Mouse (Mus musculus): ENCODE measurements around the gene G6pc3.
"Not testable (repeated sequence)": the region's sequence is repeated elsewhere in the genome, so short reads cannot be mapped to it uniquely, and the experiment has no call there.

Gene G6pc3

DNA sequence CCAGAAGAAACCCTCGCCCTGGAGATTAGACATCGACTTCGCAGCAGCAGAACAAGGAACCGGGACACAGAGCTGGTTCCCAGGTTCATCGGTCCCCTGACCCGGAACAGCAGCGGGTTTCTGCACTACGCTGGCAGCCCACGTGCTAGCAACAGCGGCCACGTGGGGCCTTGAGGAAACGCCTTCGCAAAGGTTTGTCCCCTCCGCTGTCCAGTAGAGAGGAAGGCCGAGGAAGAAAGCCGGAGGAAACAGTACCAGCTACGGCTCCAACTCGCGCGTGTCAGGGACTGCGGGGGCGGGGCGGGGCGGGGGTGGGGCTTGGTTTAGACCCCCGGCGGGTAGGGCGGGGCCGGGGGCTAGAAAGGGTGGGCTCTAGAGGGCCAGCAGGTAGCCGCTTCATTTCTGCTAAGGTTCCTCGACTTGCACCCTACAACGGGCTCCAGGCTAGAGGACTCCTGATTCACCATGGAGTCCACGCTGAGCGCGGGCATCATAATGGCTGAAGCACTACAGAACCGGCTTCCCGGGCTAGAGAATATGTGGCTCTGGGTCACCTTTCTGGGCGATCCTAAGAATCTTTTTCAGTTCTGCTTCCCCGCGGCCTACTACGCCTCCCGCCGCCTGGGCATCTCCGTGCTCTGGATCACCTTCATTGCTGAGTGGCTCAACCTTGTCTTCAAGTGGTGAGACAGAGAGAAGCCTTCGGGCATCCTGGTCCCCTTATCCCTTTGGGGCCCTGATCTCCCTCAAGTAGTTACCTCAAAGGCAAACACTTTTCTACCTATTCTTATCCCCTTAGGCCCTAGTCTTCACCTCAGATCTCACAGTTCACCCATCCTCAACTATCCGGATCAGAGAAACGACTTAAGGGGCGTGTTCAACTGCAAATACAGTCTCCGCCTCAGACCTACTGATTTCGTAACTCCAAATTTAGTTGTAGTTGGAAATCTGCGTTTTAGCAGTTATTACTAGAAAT lies at the start of gene G6pc3:
Gene G6pc3, plus strand, starts transcription at position 160 of the 976 bp plus-strand sequence.
- DNase-seq, result peak; percentile 93

DNA sequence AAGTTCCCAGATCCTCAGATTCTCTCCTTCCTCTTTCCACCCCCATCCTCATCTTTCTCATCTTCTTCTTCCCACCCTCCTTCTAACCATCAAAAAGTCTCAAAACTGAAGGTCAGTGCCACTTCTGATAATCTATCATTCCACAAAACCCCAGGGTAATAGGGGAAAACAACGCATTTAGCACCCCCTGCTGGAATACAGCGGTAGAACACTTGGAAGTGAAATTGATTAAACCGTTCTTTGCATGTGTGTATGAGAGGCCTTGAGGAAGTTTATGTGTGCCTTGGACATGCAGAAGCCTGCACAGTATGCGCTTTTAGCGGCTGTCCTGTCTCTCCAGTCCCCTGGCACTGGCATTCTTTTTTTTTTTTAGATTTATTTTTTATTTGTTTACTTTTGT lies 48.9 kb upstream of the G6pc3 start:
- DNase-seq, result peak; percentile 29

DNA sequence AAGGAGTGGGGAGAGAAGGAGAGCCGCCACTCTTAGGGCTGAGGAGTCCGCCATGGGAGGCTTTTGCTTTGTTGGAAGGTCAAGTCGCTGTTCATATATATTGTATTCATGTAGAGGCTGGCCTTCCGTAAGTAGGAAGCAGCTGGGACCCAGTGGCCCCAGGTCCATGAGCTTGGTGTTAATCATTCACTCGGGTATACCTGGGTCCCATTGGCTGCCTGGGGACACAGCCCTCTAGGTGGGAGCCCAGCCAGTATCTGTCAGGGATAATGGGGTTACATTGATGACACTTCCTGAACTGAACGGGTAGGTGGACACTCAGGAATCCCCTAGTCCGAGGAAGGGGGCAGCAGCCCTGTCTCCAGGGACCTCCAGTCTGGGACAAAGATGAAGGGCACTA lies 47.1 kb upstream of the G6pc3 start:
- no peak for DNase-seq

- DNase-seq, result no peak
These were observed 44.4 kb upstream of the G6pc3 start for GRCm38 (mm10) chr11:102144957-102145470.

- no peak for DNase-seq
These were observed 43.9 kb upstream of the G6pc3 start, which contains the start of gene Nags for GRCm38 (mm10) chr11:102145471-102146001. Nags (plus strand) TSS chr11:102145513.

- no peak for DNase-seq
These were observed 43.4 kb upstream of the G6pc3 start for GRCm38 (mm10) chr11:102146005-102146404.

DNA sequence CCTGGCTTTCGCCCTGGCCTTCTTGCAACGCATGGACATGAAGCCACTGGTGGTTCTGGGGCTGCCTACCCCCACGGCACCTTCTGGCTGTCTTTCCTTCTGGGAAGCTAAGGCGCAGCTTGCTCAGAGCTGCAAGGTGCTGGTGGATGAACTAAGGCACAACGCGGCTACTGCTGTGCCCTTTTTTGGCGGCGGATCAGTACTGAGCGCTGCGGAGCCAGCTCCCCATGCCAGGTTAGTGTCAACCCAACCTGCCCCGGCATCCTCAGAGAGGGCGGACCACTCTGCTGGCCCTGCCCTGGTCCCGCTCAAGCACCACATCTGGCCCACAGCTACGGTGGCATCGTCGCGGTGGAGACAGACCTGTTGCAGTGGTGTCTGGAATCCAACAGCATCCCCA lies 42.9 kb upstream of the G6pc3 start:
- DNase-seq, result no peak

- no peak for DNase-seq
These were observed 42.0 kb upstream of the G6pc3 start for GRCm38 (mm10) chr11:102147213-102147989.

DNA sequence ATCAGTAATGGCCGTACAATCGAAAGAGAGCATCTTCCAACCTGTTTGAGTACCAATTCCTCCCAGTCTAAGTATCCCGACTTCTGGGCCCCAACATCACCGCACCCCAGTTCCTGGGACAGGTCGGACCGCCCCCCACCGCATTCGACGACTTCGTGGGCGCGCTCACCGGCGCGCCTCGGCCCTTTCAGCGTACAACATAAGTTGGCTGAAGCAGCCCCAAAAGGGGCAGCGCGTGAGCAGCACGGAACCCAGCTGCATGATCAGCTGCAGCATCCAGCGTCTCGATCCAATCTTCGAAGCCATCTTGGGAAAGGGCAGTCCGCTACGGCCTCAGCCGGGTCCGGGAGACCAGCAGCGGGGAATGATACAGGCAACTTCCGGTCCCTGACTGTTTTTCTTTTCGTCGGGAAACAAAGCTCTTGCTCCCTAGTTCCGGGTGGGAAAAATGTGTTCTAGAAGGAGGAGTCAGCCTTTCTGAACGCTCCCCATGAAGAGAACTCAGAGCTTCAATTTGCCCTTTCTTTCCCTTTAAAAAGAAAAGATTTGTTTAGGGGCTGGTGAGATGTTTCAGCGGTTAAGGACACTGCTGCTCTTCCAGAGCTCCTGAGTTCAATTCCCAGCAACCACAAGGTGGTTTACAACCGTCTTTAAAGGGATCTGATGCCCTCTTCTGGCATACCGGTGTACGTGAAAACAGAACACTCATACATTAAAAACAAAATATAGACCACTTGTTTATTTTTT lies 33.2 kb upstream of the G6pc3 start, which contains the start of gene Tmem101:
Gene Tmem101, minus strand, starts transcription at position 366 of the 747 bp plus-strand sequence.
- DNase-seq, result peak; percentile 87

GRCm38 (mm10) chr11:102156786-102157089 lies 32.7 kb upstream of the G6pc3 start:
- DNase-seq, result no peak

DNA sequence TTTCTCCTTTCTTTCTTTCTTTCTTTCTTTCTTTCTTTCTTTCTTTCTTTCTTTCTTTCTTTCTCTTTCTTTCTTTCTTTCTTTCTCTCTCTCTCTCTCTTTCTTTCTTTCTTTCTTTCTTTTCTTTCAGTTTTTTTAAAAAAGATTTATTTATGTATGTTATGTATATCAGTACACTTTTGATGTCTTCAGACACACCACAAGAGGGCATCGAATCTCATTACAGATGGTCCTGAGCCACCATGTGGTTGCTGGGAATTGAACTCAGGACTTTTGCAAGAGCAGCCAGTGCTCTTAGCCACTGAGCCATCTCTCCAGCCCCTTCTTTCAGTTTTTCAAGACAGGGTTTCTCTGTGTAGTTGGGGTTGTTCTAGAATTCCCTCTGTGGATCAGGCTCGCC lies 31.4 kb upstream of the G6pc3 start:
- DNase-seq, result not testable (repeated sequence)

- no peak for DNase-seq
These were observed 29.6 kb upstream of the G6pc3 start for GRCm38 (mm10) chr11:102159781-102160180.

DNA sequence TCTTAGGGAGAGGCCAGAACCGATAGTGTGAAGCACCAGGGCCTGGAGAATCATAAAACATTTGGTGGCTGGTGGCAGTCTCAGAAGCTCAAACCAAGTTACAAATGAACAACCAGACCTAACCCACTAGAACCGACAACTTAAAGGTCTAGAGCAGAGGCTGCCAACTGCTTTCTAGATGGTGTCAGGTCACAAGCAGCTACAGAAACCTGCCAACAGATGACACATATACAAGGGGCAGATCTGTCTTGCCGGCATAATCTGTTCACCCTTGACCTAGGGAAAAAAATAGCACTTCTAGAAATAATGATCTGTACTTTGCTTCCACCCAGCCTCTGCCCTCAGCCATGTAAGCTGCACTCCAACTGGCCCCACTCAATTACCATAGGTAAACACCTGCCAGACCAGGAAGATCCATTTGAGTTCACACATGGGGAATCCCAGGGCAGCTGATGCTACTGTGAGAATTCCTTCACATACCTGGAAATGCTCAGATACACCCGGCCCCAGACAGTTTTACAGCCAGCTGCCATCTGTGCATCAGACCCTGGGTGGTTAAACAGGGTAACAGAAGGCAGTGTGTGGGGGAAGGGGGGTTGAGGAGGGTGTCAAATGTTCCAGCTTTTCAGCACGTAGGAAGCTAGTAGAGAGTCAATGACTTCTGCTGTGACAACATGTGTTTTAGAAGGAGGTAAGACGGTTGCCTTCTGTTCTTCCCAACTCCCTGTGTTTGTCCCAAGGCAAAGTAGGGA lies 23.3 kb upstream of the G6pc3 start:
- peak; percentile 60 for DNase-seq

DNA sequence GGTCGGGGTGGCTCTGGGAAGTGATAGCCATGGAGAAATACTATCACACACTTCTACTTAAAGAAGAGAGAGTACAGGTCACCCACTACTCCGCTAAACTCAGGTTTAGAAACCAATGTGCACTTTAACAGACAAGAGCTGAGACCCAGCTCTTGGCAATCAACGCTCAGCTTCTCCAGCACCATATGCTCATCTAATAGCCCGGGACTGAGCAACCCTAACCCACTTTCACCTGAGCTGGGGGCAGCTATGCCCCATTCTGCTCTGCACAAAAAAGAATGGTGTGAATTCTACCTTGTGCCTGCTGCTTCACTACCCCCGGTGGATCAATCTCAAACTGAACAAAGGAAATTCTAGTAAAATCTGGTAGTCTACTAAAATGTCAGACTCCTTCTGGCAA lies 21.9 kb upstream of the G6pc3 start:
- no peak for DNase-seq

- no peak for DNase-seq
These were observed 20.7 kb upstream of the G6pc3 start for GRCm38 (mm10) chr11:102168689-102169088.

DNA sequence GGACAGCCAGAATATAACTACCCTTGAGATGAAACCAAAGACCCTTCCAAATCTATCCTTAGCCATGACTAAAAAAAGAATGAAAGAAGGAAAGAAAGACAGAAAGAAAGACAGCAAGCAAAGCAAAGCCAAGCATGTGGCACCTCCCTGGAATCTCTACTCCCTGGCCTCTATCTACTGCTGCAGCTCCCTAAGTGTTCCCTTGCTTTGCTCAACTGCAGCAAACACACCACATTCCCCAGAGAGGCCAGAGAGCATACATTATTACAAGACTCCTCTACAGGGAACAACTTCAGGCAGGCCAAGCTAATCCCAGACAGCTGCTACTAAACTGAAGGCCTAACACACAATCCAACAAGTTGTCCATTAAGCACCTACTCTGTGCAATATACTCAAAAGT lies 9.6 kb upstream of the G6pc3 start:
- no peak for DNase-seq

GRCm38 (mm10) chr11:102184253-102184645 lies 5.2 kb upstream of the G6pc3 start:
- no peak for DNase-seq

GRCm38 (mm10) chr11:102184646-102185495 lies 4.5 kb upstream of the G6pc3 start, which contains the start of gene Lsm12:
Lsm12 (minus strand) TSS chr11:102185296.
- DNase-seq, result peak; percentile 94

GRCm38 (mm10) chr11:102185677-102186076 lies 3.7 kb upstream of the G6pc3 start:
- no peak for DNase-seq

- no peak for DNase-seq
These were observed 3.2 kb upstream of the G6pc3 start for GRCm38 (mm10) chr11:102186235-102186634.

DNA sequence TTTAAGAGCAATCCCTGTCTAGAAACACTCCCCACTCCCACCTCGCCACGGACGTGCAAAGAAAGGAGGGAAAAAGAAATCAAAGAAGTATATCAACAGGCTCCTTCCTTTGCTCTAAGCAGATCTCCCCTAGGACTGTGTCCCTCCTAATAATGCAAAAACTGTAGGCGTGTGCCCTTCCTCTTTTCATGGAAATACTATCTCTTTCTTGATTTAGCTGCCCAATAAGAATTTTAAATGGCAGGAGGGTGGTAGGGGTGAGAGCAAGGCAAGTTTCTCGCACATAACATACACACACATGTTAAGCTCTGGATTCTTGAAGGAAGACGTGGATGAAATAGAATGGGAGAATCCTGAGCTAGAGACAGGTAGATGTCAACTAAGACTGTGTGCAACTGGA lies 440 bp upstream of the G6pc3 start:
- DNase-seq, result no peak
